Mouse (Mus musculus) adrenal gland, postnatal 10 days (tissue): Measurements from ENCODE around the gene Ttc19. TPM values are rescaled to one million over a fixed set of nuclear protein-coding genes. Genes with fewer than 3 reads are reported as not detected.

ENCODE experiments used
- DNase-seq: peaks from one replicate; pipeline ENCODE4 v3.0.0; 2021; ENCODE audit warnings: mixed read lengths
- long read RNA-seq, 2 experiments: library from polyadenylated mRNA; stranded (forward); transcript quantifications; one replicate each; pipeline ENCODE4 v2.0.0; 2021
- total RNA-seq, 2 experiments: library from RNA; stranded (reverse); gene quantifications; 2 replicates each; pipeline ENCODE4 v1.2.3; 2021

Gene Ttc19
- 10 to 100 TPM; 25.5 to 27.2 TPM for total RNA-seq
- long read RNA-seq, experiment 1, transcript Ttc19-201 (10 exons, 3,410 nt): major isoform, 34 of 49 reads
- long read RNA-seq, experiment 1, partial matches to known transcripts: 3 of 49 reads
- long read RNA-seq, experiment 1, other reads (novel, unspliced or antisense): 9 of 49 reads
- long read RNA-seq, experiment 2, transcript Ttc19-201 (10 exons, 3,410 nt): major isoform, 16 of 26 reads
- long read RNA-seq, experiment 2, partial matches to known transcripts: 3 of 26 reads
- long read RNA-seq, experiment 2, other reads (novel, unspliced or antisense): 6 of 26 reads

GRCm38 (mm10) chr11:62280675-62281600 is at the start of gene Ttc19, which contains the start of gene Zswim7:
Ttc19 (plus strand) TSS chr11:62281473.
Zswim7 (minus strand) TSS chr11:62281375.
- DNase-seq: peak; percentile 97

GRCm38 (mm10) chr11:62240631-62241261 is 40.5 kb upstream of the Ttc19 start:
- DNase-seq: no peak

GRCm38 (mm10) chr11:62243871-62244270 is 37.4 kb upstream of the Ttc19 start:
- DNase-seq: no peak

- DNase-seq: no peak
Measured at GRCm38 (mm10) chr11:62244471-62244870, 36.8 kb upstream of the Ttc19 start.

- no peak for DNase-seq
Measured at GRCm38 (mm10) chr11:62247759-62248400, 33.4 kb upstream of the Ttc19 start.

- peak; percentile 76 for DNase-seq
Measured at GRCm38 (mm10) chr11:62248401-62249244, 32.6 kb upstream of the Ttc19 start, which contains the start of gene Adora2b. Adora2b (plus strand) TSS chr11:62248984.

GRCm38 (mm10) chr11:62249266-62250037 is 31.8 kb upstream of the Ttc19 start:
- peak; percentile 38 for DNase-seq

GRCm38 (mm10) chr11:62251047-62251446 is 30.2 kb upstream of the Ttc19 start:
- no peak for DNase-seq

- no peak for DNase-seq
Measured at GRCm38 (mm10) chr11:62253380-62253779, 27.9 kb upstream of the Ttc19 start.

- DNase-seq: no peak
Measured at GRCm38 (mm10) chr11:62259214-62259613, 22.1 kb upstream of the Ttc19 start.

GRCm38 (mm10) chr11:62263599-62263998 is 17.7 kb upstream of the Ttc19 start:
- no peak for DNase-seq

GRCm38 (mm10) chr11:62264018-62264417 is 17.3 kb upstream of the Ttc19 start:
- DNase-seq: no peak

- no peak for DNase-seq
Measured at GRCm38 (mm10) chr11:62265642-62266041, 15.6 kb upstream of the Ttc19 start.

- DNase-seq: no peak
Measured at GRCm38 (mm10) chr11:62266466-62267214, 14.6 kb upstream of the Ttc19 start.

GRCm38 (mm10) chr11:62268381-62268780 is 12.9 kb upstream of the Ttc19 start:
- no peak for DNase-seq

GRCm38 (mm10) chr11:62269097-62269496 is 12.2 kb upstream of the Ttc19 start:
- no peak for DNase-seq

GRCm38 (mm10) chr11:62270851-62271250 is 10.4 kb upstream of the Ttc19 start:
- no peak for DNase-seq

- no peak for DNase-seq
Measured at GRCm38 (mm10) chr11:62277086-62277485, 4.2 kb upstream of the Ttc19 start.

- DNase-seq: peak; percentile 82
Measured at GRCm38 (mm10) chr11:62278027-62278426, 3.2 kb upstream of the Ttc19 start.

GRCm38 (mm10) chr11:62281601-62281997 is 326 bp downstream of the Ttc19 start:
- DNase-seq: no peak
